Mouse (Mus musculus): Measurements from ENCODE around the gene Dip2b. TPM values are rescaled to one million over a fixed set of nuclear protein-coding genes. Genes with fewer than 3 reads are reported as not detected.
A peak's percentile ranks its signal among the peaks of the same experiment; 100 is the strongest.

Dip2b gene
- polyA plus RNA-seq, 1 experiment from 2014 or later = 26.6 TPM

- WGBS = 80% methylated on average over 9 of the region's 9 CpGs
- no peak overlapping the region for H3K9ac ChIP-seq (replicated peaks)
- H3K4me2 ChIP-seq (replicated peaks) = no peak overlapping the region
- H3K27ac ChIP-seq (replicated peaks) = 0 out of 2 replicates have a peak overlapping the region, but pooled peaks have one; percentile 36
- ATAC-seq (ENCODE audit: low FRiP score, low read depth) = no peak
- no peak overlapping the region for H3K4me3 ChIP-seq
- H3K36me3 ChIP-seq = no peaks in the 10 kb centered on the region
- peaks cover 24% of the 10 kb centered on the region for H3K4me1 ChIP-seq
- no peaks in the 10 kb centered on the region for H3K27me3 ChIP-seq
- no peaks in the 10 kb centered on the region for H3K9me3 ChIP-seq
Measured at GRCm38 (mm10) chr15:100073696-100074453, 35.4 kb downstream of the Dip2b start.

GRCm38 (mm10) chr15:100074754-100075153 is 36.3 kb downstream of the Dip2b start:
- Histone ChIP-seq H3K9ac (replicated peaks) (no peak overlapping the region), H3K9me3 (no peaks in the 10 kb centered on the region), H3K4me2 (replicated peaks) (no peak overlapping the region), H3K4me3 (no peak overlapping the region), H3K27me3 (no peaks in the 10 kb centered on the region), H3K36me3 (no peaks in the 10 kb centered on the region), H3K4me1 (peaks cover 24% of the 10 kb centered on the region), H3K27ac (replicated peaks) (no peak overlapping the region)
- ATAC-seq (ENCODE audit: low FRiP score, low read depth) = no peak
- 36% methylated on average over 8 of the region's 8 CpGs for WGBS

GRCm38 (mm10) chr15:100076362-100076761 is 37.9 kb downstream of the Dip2b start:
- Histone ChIP-seq H3K4me2 (replicated peaks) (no peak overlapping the region), H3K4me3 (no peak overlapping the region), H3K27me3 (no peaks in the 10 kb centered on the region), H3K27ac (replicated peaks) (no peak overlapping the region), H3K9me3 (no peaks in the 10 kb centered on the region), H3K36me3 (no peaks in the 10 kb centered on the region), H3K4me1 (peaks cover 33% of the 10 kb centered on the region), H3K9ac (replicated peaks) (no peak overlapping the region)
- no peak for ATAC-seq (ENCODE audit: low FRiP score, low read depth)
- WGBS = 84% methylated on average over 4 of the region's 4 CpGs

- Histone ChIP-seq H3K9ac (replicated peaks) (no peak overlapping the region), H3K4me3 (no peak overlapping the region), H3K4me2 (replicated peaks) (no peak overlapping the region), H3K36me3 (no peaks in the 10 kb centered on the region), H3K4me1 (peaks cover 25% of the 10 kb centered on the region), H3K27ac (replicated peaks) (no peak overlapping the region), H3K27me3 (no peaks in the 10 kb centered on the region), H3K9me3 (no peaks in the 10 kb centered on the region)
- WGBS = 50% methylated on average over 1 of the region's 1 CpGs
- no peak for ATAC-seq (ENCODE audit: low FRiP score, low read depth)
Measured at GRCm38 (mm10) chr15:100080833-100081477, 42.5 kb downstream of the Dip2b start.

- Histone ChIP-seq H3K9ac (replicated peaks) (peak overlapping the region; percentile 20; the same call in 1 of the 2 replicates), H3K4me1 (peaks cover 23% of the 10 kb centered on the region), H3K27me3 (no peaks in the 10 kb centered on the region), H3K9me3 (no peaks in the 10 kb centered on the region), H3K27ac (replicated peaks) (0 out of 2 replicates have a peak overlapping the region, but pooled peaks have one; percentile 25), H3K36me3 (no peaks in the 10 kb centered on the region), H3K4me3 (no peak overlapping the region), H3K4me2 (replicated peaks) (no peak overlapping the region)
- 61% methylated on average over 6 of the region's 6 CpGs for WGBS
- ATAC-seq (ENCODE audit: low FRiP score, low read depth) = no peak
Measured at GRCm38 (mm10) chr15:100081478-100081998, 43.1 kb downstream of the Dip2b start.

- Histone ChIP-seq H3K9ac (replicated peaks) (peak overlapping the region; percentile 20; the same call in 1 of the 2 replicates), H3K4me1 (peaks cover 19% of the 10 kb centered on the region), H3K27ac (replicated peaks) (0 out of 2 replicates have a peak overlapping the region, but pooled peaks have one; percentile 25), H3K36me3 (no peaks in the 10 kb centered on the region), H3K4me2 (replicated peaks) (no peak overlapping the region), H3K4me3 (no peak overlapping the region), H3K9me3 (no peaks in the 10 kb centered on the region), H3K27me3 (no peaks in the 10 kb centered on the region)
- no peak for ATAC-seq (ENCODE audit: low FRiP score, low read depth)
- 68% methylated on average over 8 of the region's 8 CpGs for WGBS
Measured at GRCm38 (mm10) chr15:100082052-100082451, 43.6 kb downstream of the Dip2b start.

GRCm38 (mm10) chr15:100082733-100083132 is 44.3 kb downstream of the Dip2b start:
- no peak overlapping the region for H3K9ac ChIP-seq (replicated peaks)
- H3K4me3 ChIP-seq = no peak overlapping the region
- H3K4me1 ChIP-seq = peaks cover 19% of the 10 kb centered on the region
- H3K27ac ChIP-seq (replicated peaks) = no peak overlapping the region
- H3K9me3 ChIP-seq = no peaks in the 10 kb centered on the region
- H3K36me3 ChIP-seq = no peaks in the 10 kb centered on the region
- ATAC-seq (ENCODE audit: low FRiP score, low read depth) = no peak
- H3K4me2 ChIP-seq (replicated peaks) = no peak overlapping the region
- H3K27me3 ChIP-seq = no peaks in the 10 kb centered on the region
- WGBS = 94% methylated on average over 5 of the region's 5 CpGs

GRCm38 (mm10) chr15:100083882-100084281 is 45.4 kb downstream of the Dip2b start:
- Histone ChIP-seq H3K4me2 (replicated peaks) (no peak overlapping the region), H3K4me1 (peaks cover 19% of the 10 kb centered on the region), H3K4me3 (no peak overlapping the region), H3K36me3 (no peaks in the 10 kb centered on the region), H3K9ac (replicated peaks) (no peak overlapping the region), H3K9me3 (no peaks in the 10 kb centered on the region), H3K27ac (replicated peaks) (no peak overlapping the region), H3K27me3 (no peaks in the 10 kb centered on the region)
- WGBS = 84% methylated on average over 6 of the region's 6 CpGs
- ATAC-seq (ENCODE audit: low FRiP score, low read depth) = no peak

GRCm38 (mm10) chr15:100084882-100085281 is 46.4 kb downstream of the Dip2b start:
- Histone ChIP-seq H3K36me3 (no peaks in the 10 kb centered on the region), H3K4me3 (no peak overlapping the region), H3K9ac (replicated peaks) (no peak overlapping the region), H3K9me3 (no peaks in the 10 kb centered on the region), H3K4me1 (peaks cover 25% of the 10 kb centered on the region), H3K27me3 (no peaks in the 10 kb centered on the region), H3K4me2 (replicated peaks) (no peak overlapping the region), H3K27ac (replicated peaks) (no peak overlapping the region)
- 86% methylated on average over 4 of the region's 4 CpGs for WGBS
- no peak for ATAC-seq (ENCODE audit: low FRiP score, low read depth)

- no peak overlapping the region for H3K4me3 ChIP-seq
- peaks cover 25% of the 10 kb centered on the region for H3K4me1 ChIP-seq
- H3K27ac ChIP-seq (replicated peaks) = no peak overlapping the region
- H3K36me3 ChIP-seq = no peaks in the 10 kb centered on the region
- ATAC-seq (ENCODE audit: low FRiP score, low read depth) = no peak
- WGBS = 85% methylated on average over 7 of the region's 7 CpGs
- H3K9ac ChIP-seq (replicated peaks) = no peak overlapping the region
- H3K9me3 ChIP-seq = no peaks in the 10 kb centered on the region
- no peak overlapping the region for H3K4me2 ChIP-seq (replicated peaks)
- no peaks in the 10 kb centered on the region for H3K27me3 ChIP-seq
Measured at GRCm38 (mm10) chr15:100088021-100088420, 49.6 kb downstream of the Dip2b start.

GRCm38 (mm10) chr15:100089645-100090053 is 51.2 kb downstream of the Dip2b start:
- peaks cover 27% of the 10 kb centered on the region for H3K4me1 ChIP-seq
- no peak overlapping the region for H3K4me3 ChIP-seq
- 33% methylated on average over 8 of the region's 8 CpGs for WGBS
- no peaks in the 10 kb centered on the region for H3K36me3 ChIP-seq
- no peak overlapping the region for H3K27ac ChIP-seq (replicated peaks)
- H3K27me3 ChIP-seq = no peaks in the 10 kb centered on the region
- H3K9ac ChIP-seq (replicated peaks) = no peak overlapping the region
- no peak for ATAC-seq (ENCODE audit: low FRiP score, low read depth)
- no peaks in the 10 kb centered on the region for H3K9me3 ChIP-seq
- H3K4me2 ChIP-seq (replicated peaks) = no peak overlapping the region

GRCm38 (mm10) chr15:100091818-100092217 is 53.4 kb downstream of the Dip2b start:
- peak overlapping the region; percentile 16; the same call in 1 of the 2 replicates for H3K27ac ChIP-seq (replicated peaks)
- no peak for ATAC-seq (ENCODE audit: low FRiP score, low read depth)
- H3K4me1 ChIP-seq = peaks cover 27% of the 10 kb centered on the region
- H3K9me3 ChIP-seq = no peaks in the 10 kb centered on the region
- no peak overlapping the region for H3K4me2 ChIP-seq (replicated peaks)
- H3K27me3 ChIP-seq = no peaks in the 10 kb centered on the region
- H3K9ac ChIP-seq (replicated peaks) = no peak overlapping the region
- no peak overlapping the region for H3K4me3 ChIP-seq
- H3K36me3 ChIP-seq = no peaks in the 10 kb centered on the region
- WGBS = 73% methylated on average over 8 of the region's 8 CpGs
